Mouse (Mus musculus) embryonic fibroblast, embryonic 13.5 days (primary cell): ENCODE data around the gene Agxt. TPM values are rescaled to one million over a fixed set of nuclear protein-coding genes. Genes with fewer than 3 reads are reported as not detected.

ENCODE experiments used
- H3K27ac ChIP-seq: 2 replicates; pipeline ENCODE4 v1.5.1; 2012; ENCODE audit warnings: low read length, control low read depth, inconsistent platforms; ENCODE audit not compliant: insufficient read depth
- H3K4me1 ChIP-seq: 2 replicates; pipeline ENCODE4 v1.6.1; 2011; ENCODE audit warnings: low read length; ENCODE audit not compliant: control insufficient read depth, insufficient read depth
- H3K4me3 ChIP-seq: 2 replicates; pipeline ENCODE4 v1.5.1; 2011; ENCODE audit warnings: mild to moderate bottlenecking, control low read depth, low read length; ENCODE audit not compliant: insufficient read depth
- CTCF ChIP-seq: IDR thresholded peaks from 2 replicates; pipeline ENCODE4 v1.5.1; 2011; ENCODE audit warnings: mild to moderate bottlenecking, control low read depth, low read length, moderate library complexity, borderline replicate concordance; ENCODE audit not compliant: insufficient read depth
- POLR2A ChIP-seq: IDR thresholded peaks from 2 replicates; pipeline ENCODE4 v1.6.1; 2011; ENCODE audit warnings: low read depth, mild to moderate bottlenecking, control low read depth, low read length, moderate library complexity
- polyA plus RNA-seq: library from polyadenylated mRNA; stranded (reverse); fragments of >200 nt; gene quantifications from 2 replicates; pipeline ENCODE4 v1.2.4, GENCODE M21; 2011; ENCODE audit warnings: low read depth; ENCODE audit not compliant: missing spikeins, insufficient read length

The Agxt gene
- polyA plus RNA-seq, 1 experiment: not detected

DNA sequence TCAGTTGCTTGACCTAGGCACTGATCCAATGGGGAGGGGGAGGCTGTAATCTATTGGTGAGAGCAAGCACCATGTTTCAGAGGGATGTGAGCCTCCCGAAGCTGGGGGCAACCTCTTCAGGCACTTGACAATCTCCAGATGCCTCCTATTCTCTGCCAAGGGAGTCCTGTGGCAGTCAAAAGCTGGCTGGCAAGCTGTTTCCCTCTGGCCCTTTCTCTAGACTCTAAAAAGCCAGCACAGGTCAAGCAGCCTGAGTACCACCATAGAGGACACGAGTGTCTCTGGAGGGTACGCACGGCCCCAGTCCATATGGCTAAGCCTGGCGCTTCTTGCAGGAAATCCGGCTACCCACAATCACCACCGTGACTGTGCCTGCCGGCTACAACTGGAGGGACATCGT, 9.1 kb downstream of the Agxt start:
- Histone ChIP-seq H3K27ac (no peak overlapping the region), H3K4me3 (no peak overlapping the region), H3K4me1 (no peaks in the 10 kb centered on the region)
- TF ChIP-seq CTCF (no peak), POLR2A (no peak)

DNA sequence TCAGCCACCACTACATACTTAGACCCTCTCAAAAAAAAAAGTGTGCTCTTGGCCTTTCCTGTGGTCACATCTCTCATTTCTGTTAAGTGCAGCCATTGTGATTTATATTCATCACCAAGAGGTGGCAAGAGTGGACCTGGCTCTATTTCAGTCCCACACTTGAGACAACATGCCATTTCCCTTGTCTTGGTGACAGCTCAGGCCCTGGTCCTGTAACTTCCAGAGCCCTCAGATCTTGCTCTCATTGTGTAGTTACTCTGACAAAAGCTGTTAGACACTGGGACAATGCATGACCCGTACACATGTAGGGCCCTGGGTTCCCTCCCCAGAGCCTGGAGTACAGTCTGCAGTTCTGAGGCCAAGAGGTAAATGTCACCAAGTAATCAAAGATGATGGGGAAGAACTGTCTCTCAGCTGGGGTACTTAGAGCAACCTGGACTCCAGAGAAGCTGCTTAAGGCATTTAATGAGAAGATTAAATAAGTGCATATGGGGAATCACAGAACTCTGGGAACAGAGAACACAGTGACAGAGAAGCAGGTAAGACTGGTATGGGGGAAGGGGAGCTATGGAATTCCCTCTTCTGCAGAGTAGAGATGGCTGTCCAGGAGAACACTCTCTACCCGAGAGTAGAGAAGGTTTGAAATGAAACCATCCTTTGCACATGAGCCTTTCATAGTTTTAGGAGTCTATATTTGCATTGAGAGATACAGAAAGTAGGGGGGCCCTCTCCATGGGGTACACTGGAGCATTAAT, 16.0 kb downstream of the Agxt start:
- no peak overlapping the region for H3K27ac ChIP-seq
- H3K4me3 ChIP-seq: no peak overlapping the region
- no peaks in the 10 kb centered on the region for H3K4me1 ChIP-seq
- no peak for TF ChIP-seq CTCF
- no peak for TF ChIP-seq POLR2A

- H3K4me3 ChIP-seq: no peak overlapping the region
- no peak for TF ChIP-seq CTCF
- TF ChIP-seq POLR2A: no peak
- no peaks in the 10 kb centered on the region for H3K4me1 ChIP-seq
- H3K27ac ChIP-seq: no peak overlapping the region
Observed at GRCm38 (mm10) chr1:93157566-93157965, 22.5 kb downstream of the Agxt start.

GRCm38 (mm10) chr1:93158916-93159315, 23.9 kb downstream of the Agxt start:
- Histone ChIP-seq H3K4me3 (no peak overlapping the region), H3K27ac (no peak overlapping the region), H3K4me1 (no peaks in the 10 kb centered on the region)
- no peak for TF ChIP-seq CTCF
- TF ChIP-seq POLR2A: no peak

DNA sequence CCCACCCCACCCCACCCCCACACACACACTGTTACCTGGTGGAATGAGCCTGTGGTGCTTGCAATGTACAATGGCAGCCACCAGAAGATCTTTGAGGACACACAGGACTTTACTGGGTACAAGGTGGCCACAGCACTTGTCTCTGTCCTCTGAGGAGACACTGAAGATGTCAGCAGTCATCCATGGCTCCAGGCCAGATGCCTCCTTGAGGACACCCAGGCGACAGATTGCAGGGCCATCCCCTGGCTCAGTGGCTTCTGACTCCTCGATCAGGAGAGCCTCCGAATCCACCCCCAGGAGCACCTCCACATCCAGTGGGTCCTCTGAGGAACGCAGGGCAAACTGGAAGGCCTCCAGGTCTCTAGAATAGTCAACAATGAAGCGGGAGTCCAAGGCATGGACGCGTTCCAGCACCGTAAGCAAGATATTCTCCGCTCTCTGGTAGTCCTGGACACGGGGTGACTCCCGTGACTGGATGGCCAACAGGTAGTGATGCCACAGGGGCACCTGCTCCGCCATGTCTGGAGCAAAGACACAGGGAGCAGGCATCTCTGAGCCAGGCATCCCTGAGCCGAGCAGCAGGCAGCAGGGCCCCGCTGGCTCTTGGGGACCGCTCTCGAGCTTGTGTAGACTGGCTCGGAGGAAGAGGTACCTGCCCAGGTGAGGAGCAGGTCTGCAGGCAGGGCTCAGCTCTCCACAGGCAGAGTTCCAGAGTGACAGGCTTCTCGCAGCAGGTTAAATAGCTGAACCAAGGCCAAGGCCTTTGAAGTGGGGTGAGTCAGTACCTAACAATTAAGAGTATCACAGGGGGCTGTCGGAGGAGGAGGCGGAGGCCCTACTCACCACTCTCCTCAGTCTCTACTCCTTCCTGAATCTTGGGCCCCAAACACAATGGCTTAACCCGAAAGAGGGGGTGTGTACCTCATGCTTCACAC, 24.8 kb downstream of the Agxt start:
- TF ChIP-seq POLR2A (no peak), CTCF (no peak)
- Histone ChIP-seq H3K4me1 (no peaks in the 10 kb centered on the region), H3K4me3 (no peak overlapping the region), H3K27ac (no peak overlapping the region)

- Histone ChIP-seq H3K27ac (no peak within 1 kb of the TSS), H3K4me3 (no peak within 1 kb of the TSS), H3K4me1 (no peaks in the 10 kb centered on the region)
- TF ChIP-seq CTCF (no peak), POLR2A (no peak)
Observed at GRCm38 (mm10) chr1:93160501-93161133, 25.6 kb downstream of the Agxt start, which contains the start of gene 2310007B03Rik. TSS of gene 2310007B03Rik (minus strand) at chr1:93160948.

DNA sequence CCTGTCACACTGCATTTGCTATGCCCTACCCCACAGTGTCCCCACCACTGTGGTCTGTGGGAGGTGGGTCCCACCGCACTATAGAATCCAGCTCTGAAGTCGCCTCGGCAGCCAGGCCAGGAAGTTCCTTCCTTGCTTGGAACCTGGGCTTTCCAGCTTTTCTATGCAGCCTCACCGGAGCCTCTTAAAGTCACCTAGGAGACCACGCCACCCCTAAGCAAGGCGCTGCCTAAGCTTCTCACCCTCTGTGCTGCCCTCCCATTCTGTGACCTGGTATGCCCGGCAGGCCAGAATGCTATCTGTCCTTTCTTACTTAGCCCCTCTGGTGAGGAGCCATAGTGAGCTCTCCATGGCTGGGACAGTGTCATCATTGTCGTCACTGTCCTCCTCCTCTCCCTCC, 26.3 kb downstream of the Agxt start:
- no peak overlapping the region for H3K4me3 ChIP-seq
- no peaks in the 10 kb centered on the region for H3K4me1 ChIP-seq
- TF ChIP-seq POLR2A (no peak), CTCF (no peak)
- no peak overlapping the region for H3K27ac ChIP-seq

- no peak overlapping the region for H3K4me3 ChIP-seq
- H3K4me1 ChIP-seq: no peaks in the 10 kb centered on the region
- TF ChIP-seq POLR2A: no peak
- no peak overlapping the region for H3K27ac ChIP-seq
Observed at GRCm38 (mm10) chr1:93161921-93162320, 26.9 kb downstream of the Agxt start.

GRCm38 (mm10) chr1:93162588-93162987, 27.5 kb downstream of the Agxt start:
- no peak overlapping the region for H3K4me3 ChIP-seq
- H3K4me1 ChIP-seq: no peaks in the 10 kb centered on the region
- H3K27ac ChIP-seq: no peak overlapping the region
- TF ChIP-seq POLR2A (no peak), CTCF (no peak)
